Mouse (Mus musculus) CH12.LX (cell line): Measurements from ENCODE around the gene Fam240a. TPM values are rescaled to one million over a fixed set of nuclear protein-coding genes. Genes with fewer than 3 reads are reported as not detected.

ENCODE experiments used
- DNase-seq: peaks from one replicate; pipeline ENCODE4 v3.0.0-alpha.2; 2013; ENCODE audit errors: extremely low read depth
- H3K27ac ChIP-seq: 2 replicates; pipeline ENCODE4 v1.5.1; 2012; ENCODE audit warnings: low read depth, mild to moderate bottlenecking, control low read depth, moderate library complexity; ENCODE audit not compliant: insufficient read depth
- H3K27me3 ChIP-seq: replicated peaks from 2 replicates; pipeline ENCODE3; 2012; ENCODE audit warnings: inconsistent platforms
- H3K36me3 ChIP-seq, 2 experiments: replicated peaks in 1 of 2; 2 replicates each; pipeline versions ENCODE3 to v1.6.1; 2012; ENCODE audit warnings: inconsistent platforms in 1 of 2, low read length in 1 of 2, mild to moderate bottlenecking in 1 of 2, mixed read lengths in 1 of 2, moderate library complexity in 1 of 2; ENCODE audit not compliant: control insufficient read depth in 1 of 2, insufficient read depth in 1 of 2
- H3K4me1 ChIP-seq, 2 experiments: 2 replicates each; pipeline ENCODE4 v1.6.1; 2012; ENCODE audit warnings: inconsistent platforms in 1 of 2, moderate library complexity in 1 of 2; ENCODE audit not compliant: insufficient read depth in 2 of 2, control insufficient read depth in 1 of 2
- H3K4me2 ChIP-seq: 2 replicates; pipeline ENCODE4 v1.6.1; 2012; ENCODE audit warnings: low read depth, mild to moderate bottlenecking, control low read depth; ENCODE audit not compliant: poor library complexity, insufficient read depth, severe bottlenecking
- H3K4me3 ChIP-seq, 3 experiments: fragments of 150-350 bp in 1 of 3; sonication (generic) in 1 of 3; replicated peaks in 1 of 3; 2 replicates each; pipeline versions ENCODE3 to v1.5.1; 2011 to 2012; ENCODE audit warnings: low read depth in 2 of 3, low read length in 2 of 3, mild to moderate bottlenecking in 2 of 3, moderate library complexity in 2 of 3, control low read depth in 1 of 3, improper control_type of control experiment in 1 of 3, inconsistent platforms in 1 of 3, mixed read lengths in 1 of 3; ENCODE audit not compliant: poor library complexity in 1 of 3
- H3K79me2 ChIP-seq: replicated peaks from 2 replicates; pipeline ENCODE4 v1.6.1; 2012; ENCODE audit warnings: mild to moderate bottlenecking, moderate library complexity; ENCODE audit not compliant: control insufficient read depth, poor library complexity, insufficient read depth, severe bottlenecking; ENCODE audit errors: extremely low read depth
- H3K9ac ChIP-seq: 2 replicates; pipeline ENCODE4 v1.6.1; 2012; ENCODE audit warnings: low read depth, mild to moderate bottlenecking, control low read depth, moderate library complexity; ENCODE audit not compliant: insufficient read depth
- H3K9me3 ChIP-seq: replicated peaks from 2 replicates; pipeline ENCODE3; 2012; ENCODE audit warnings: low read length, inconsistent platforms, mixed read lengths
- CHD2 ChIP-seq: IDR thresholded peaks from 2 replicates; pipeline ENCODE4 v1.6.1; 2011; ENCODE audit warnings: low read length, improper control_type of control experiment
- CTCF ChIP-seq, 2 experiments: IDR thresholded peaks in 1 of 2; conservative IDR thresholded peaks in 1 of 2; 2 replicates each; pipeline ENCODE4 v1.5.1; 2011 to 2012; ENCODE audit warnings: low read depth in 2 of 2, low read length in 2 of 2, improper control_type of control experiment in 1 of 2, inconsistent platforms in 1 of 2, mild to moderate bottlenecking in 1 of 2, moderate library complexity in 1 of 2
- ELF1 ChIP-seq: IDR thresholded peaks from 2 replicates; pipeline ENCODE4 v1.6.1; 2014; ENCODE audit warnings: low read depth, mild to moderate bottlenecking, inconsistent platforms, low read length, improper control_type of control experiment
- JUN ChIP-seq: IDR thresholded peaks from 2 replicates; pipeline ENCODE4 v1.6.1; 2011; ENCODE audit warnings: low read depth, mild to moderate bottlenecking, low read length, improper control_type of control experiment, moderate library complexity; ENCODE audit not compliant: insufficient read depth
- KAT2A ChIP-seq: IDR thresholded peaks from 2 replicates; pipeline ENCODE4 v1.6.1; 2012; ENCODE audit warnings: low read length, improper control_type of control experiment, inconsistent platforms; ENCODE audit not compliant: insufficient replicate concordance
- MAZ ChIP-seq: IDR thresholded peaks from 2 replicates; pipeline ENCODE4 v1.6.1; 2012; ENCODE audit warnings: low read depth, mild to moderate bottlenecking, inconsistent platforms, low read length, improper control_type of control experiment, moderate library complexity
- MEF2A ChIP-seq: IDR thresholded peaks from 2 replicates; pipeline ENCODE4 v1.6.1; 2014; ENCODE audit warnings: low read depth, mild to moderate bottlenecking, inconsistent platforms, low read length, improper control_type of control experiment, borderline replicate concordance
- MXI1 ChIP-seq: IDR thresholded peaks from 2 replicates; pipeline ENCODE4 v1.6.1; 2011; ENCODE audit warnings: mild to moderate bottlenecking, low read depth, low read length, improper control_type of control experiment
- MYC ChIP-seq: IDR thresholded peaks from 2 replicates; pipeline ENCODE4 v1.6.1; 2011; ENCODE audit warnings: low read depth, mild to moderate bottlenecking, improper control_type of control experiment, low read length
- NRF1 ChIP-seq: IDR thresholded peaks from 2 replicates; pipeline ENCODE4 v1.6.1; 2014; ENCODE audit warnings: low read depth, mild to moderate bottlenecking, inconsistent platforms, low read length, improper control_type of control experiment, moderate library complexity
- POLR2AphosphoS2 ChIP-seq: IDR thresholded peaks from 2 replicates; pipeline ENCODE4 v1.6.1; 2011; ENCODE audit warnings: low read depth, low read length, improper control_type of control experiment
- SIN3A ChIP-seq: IDR thresholded peaks from 2 replicates; pipeline ENCODE4 v1.6.1; 2012; ENCODE audit warnings: low read length, improper control_type of control experiment, inconsistent platforms
- TCF12 ChIP-seq: IDR thresholded peaks from 2 replicates; pipeline ENCODE4 v1.6.1; 2014; ENCODE audit warnings: low read depth, mild to moderate bottlenecking, inconsistent platforms, low read length, improper control_type of control experiment
- UBTF ChIP-seq: IDR thresholded peaks from 2 replicates; pipeline ENCODE4 v1.6.1; 2012; ENCODE audit warnings: low read depth, mild to moderate bottlenecking, inconsistent platforms, low read length, improper control_type of control experiment, moderate library complexity
- USF1 ChIP-seq: IDR thresholded peaks from 2 replicates; pipeline ENCODE4 v1.6.1; 2014; ENCODE audit warnings: low read depth, mild to moderate bottlenecking, inconsistent platforms, low read length, improper control_type of control experiment
- ZNF384 ChIP-seq: IDR thresholded peaks from 2 replicates; pipeline ENCODE4 v1.6.1; 2012; ENCODE audit warnings: low read depth, low read length, improper control_type of control experiment, inconsistent platforms
- dilution Hi-C: fragments of 300-500 bp; cut with MboI; formaldehyde crosslinking; loops from 2 replicates; pipeline ENCODE4 v1.14.3; 2020; ENCODE audit warnings: low sequenced_read_pairs; ENCODE audit not compliant: extremely low pct_unique_long_range_greater_than_20kb, extremely low pct_ligation_motif_present
- in situ Hi-C: fragments of 300-500 bp; cut with MboI; formaldehyde crosslinking; loops from 3 replicates; pipeline ENCODE4 v1.14.3; 2019; ENCODE audit warnings: low sequenced_read_pairs, low pct_ligation_motif_present, low pct_unique_long_range_greater_than_20kb, mixed read lengths
- polyA plus RNA-seq: library from polyadenylated mRNA; unstranded; fragments of >175 nt; gene quantifications from 2 replicates; pipeline ENCODE4 v1.2.1, GENCODE M21; 2012; ENCODE audit warnings: low read depth; ENCODE audit not compliant: insufficient read length
- total RNA-seq, 2 experiments: library from RNA; depleted of rRNA; stranded (reverse); fragments of 300-350 nt in 1 of 2; fragments of >200 nt in 1 of 2; gene quantifications; 2 replicates each; pipeline ENCODE4 v1.2.3; 2012 to 2014

Fam240a gene
- total RNA-seq (2012; rRNA removed) (not detected in 2 replicates), total RNA-seq (2014; rRNA removed) (not detected in 2 replicates), polyA plus RNA-seq (not detected in 2 replicates)

DNA sequence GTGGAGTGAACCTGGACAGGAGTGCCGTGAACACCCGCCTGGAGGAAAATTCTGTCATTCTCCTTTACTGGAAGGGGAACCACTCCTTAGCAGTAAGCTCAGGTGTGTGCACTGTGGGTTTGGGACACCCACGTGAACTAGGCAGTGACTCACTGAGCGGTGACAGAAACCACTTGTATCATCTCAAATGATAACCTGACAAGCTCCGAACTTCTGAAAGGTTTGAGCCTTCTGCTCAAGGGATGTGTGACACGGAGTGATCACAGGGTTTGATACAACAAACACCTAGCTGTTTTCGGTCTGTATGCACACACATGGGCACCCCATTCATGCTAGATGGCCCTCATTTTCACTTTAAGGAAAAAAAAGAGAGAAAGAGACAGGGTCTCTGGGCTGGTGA lies at the start of gene Fam240a:
Fam240a (minus strand) TSS at position 76 of the 400 bp plus-strand sequence.
- DNase-seq = no peak
- Histone ChIP-seq H3K4me1 (peaks cover 0 to 3% of the 10 kb centered on the region in 2 experiments; a peak in 1 of 4 replicates), H3K4me3 (no peak within 1 kb of the TSS), H3K79me2 (no peaks in the 10 kb centered on the region), H3K4me2 (no peak within 1 kb of the TSS)
- in situ Hi-C loops = no loop called here
- no peak for TF ChIP-seq TCF12
- no peak for TF ChIP-seq NRF1
- no peak for TF ChIP-seq KAT2A
- TF ChIP-seq, all 38 proteins: peak for 0
- H3K9me3 ChIP-seq = no peaks in the 10 kb centered on the region
- no peak within 1 kb of the TSS for H3K9ac ChIP-seq
- no peaks in the 10 kb centered on the region for H3K27me3 ChIP-seq
- H3K27ac ChIP-seq = no peak within 1 kb of the TSS
- dilution Hi-C loops = no loop called here
- no peaks in the 10 kb centered on the region for H3K36me3 ChIP-seq

DNA sequence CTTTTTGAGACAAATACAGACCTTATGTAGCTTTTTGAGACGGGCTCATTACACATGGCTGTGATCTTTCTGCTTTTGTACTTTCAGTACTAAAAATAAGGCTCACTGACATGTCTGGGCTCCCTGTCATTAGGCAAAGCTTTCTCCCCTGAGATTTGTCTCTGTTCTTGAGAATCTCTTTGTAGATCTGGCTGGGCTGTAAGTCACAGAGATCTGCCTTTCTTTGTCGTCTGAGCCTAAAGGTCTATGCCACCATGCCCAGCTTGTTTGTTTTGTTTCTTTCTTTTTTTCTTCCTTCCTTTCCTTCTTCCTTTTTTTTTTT lies 49.2 kb upstream of the Fam240a start:
- DNase-seq = peak; percentile 66
- Histone ChIP-seq H3K79me2 (no peaks in the 10 kb centered on the region), H3K9me3 (no peaks in the 10 kb centered on the region), H3K36me3 (peaks cover 0 to 11% of the 10 kb centered on the region in 2 experiments), H3K27ac (peak overlapping the region; percentile 93), H3K27me3 (no peaks in the 10 kb centered on the region), H3K4me2 (peak overlapping the region; percentile 60), H3K4me1 (peaks cover 0 to 9% of the 10 kb centered on the region in 2 experiments; a peak in 2 of 4 replicates), H3K4me3 (peak overlapping the region; percentile 49 to 55 (median 54)), H3K9ac (peak overlapping the region; percentile 69)
- in situ Hi-C loops = no loop called here
- TF ChIP-seq POLR2AphosphoS2 (no peak), MYC (0 out of 2 replicates have a peak, but pooled peaks have one; percentile 31), ZNF384 (peak; percentile 60; the same call in 1 of the 2 replicates), CTCF (conservative IDR thresholded peaks at IDR 0.05 in 1 of 2, IDR thresholded peaks at IDR 0.05 in 1 of 2; ENCODE audit: low read depth in 2 of 2, low read length in 2 of 2) (no peak), TCF12 (peak; percentile 44; the same call in 1 of the 2 replicates), USF1 (no peak), MEF2A (peak; percentile 91), MXI1 (0 out of 2 replicates have a peak, but pooled peaks have one; percentile 13), CHD2 (0 out of 2 replicates have a peak, but pooled peaks have one; percentile 9), JUN (no peak), SIN3A (0 out of 2 replicates have a peak, but pooled peaks have one; percentile 55), ELF1 (no peak), UBTF (no peak), MAZ (peak; percentile 49; the same call in 1 of the 2 replicates)
- dilution Hi-C loops = no loop called here
